Mouse (Mus musculus): ENCODE data around the gene Gtpbp3.

The Gtpbp3 gene

DNA sequence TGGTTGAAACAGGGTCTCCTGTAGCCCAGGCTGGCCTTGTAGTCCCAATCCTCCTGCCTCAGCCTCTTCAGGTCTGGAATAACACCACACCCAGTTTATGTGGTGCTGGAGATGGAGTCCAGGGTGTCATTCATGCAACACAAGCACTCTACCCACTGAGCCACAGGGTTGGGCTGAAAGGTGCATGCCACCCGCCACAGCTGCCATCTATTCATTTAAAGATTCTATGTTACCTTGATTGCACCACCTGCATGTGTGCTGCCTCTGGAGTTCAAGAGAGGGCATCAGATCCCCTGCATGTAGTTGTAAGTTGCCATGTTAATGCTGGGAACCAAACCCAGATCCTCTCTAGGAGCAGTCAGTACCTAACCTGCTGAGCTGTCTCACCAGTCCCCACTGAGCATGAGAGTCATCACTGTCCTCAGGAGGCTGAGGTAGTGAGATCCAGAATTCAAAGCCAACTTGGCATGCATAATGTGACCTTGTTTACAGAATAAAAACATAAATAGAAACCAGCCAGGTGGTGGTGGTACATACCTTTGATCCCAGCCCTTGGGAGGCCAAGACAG, 9.3 kb downstream of the Gtpbp3 start:
- DNase-seq (ENCODE audit: low read depth, low spot score) = no peak

DNA sequence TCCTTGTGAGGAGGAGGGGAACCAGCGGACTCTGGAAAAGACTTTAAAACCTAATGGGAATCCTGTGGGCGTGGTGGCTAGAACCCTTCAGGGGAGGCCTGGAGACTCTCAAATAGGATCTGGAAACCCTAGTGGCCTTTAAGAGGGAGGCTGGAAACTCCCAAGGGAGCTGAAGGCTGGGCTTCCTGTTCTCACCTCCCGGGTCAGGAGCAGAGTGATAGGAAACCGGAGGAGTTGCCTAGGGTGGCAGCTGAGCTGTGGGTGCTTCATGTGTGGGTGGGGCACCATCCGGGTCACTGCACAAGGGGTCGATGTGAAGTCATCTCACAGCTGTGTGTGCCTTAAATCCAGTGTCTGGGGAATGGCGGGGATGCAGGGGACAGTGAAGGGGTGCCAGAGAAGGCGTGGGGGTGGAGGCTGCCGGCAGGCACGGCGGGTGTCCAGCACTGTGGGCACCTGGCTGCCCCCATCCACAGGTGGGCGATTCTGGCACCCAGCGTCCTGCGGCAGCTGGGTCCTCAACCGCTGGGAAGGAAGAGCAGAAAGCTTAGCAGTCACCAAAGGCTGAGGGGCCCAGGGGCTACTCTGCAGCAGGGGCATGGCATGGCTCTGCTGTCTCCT, 10.1 kb downstream of the Gtpbp3 start:
- no peak for DNase-seq (ENCODE audit: low read depth, low spot score)

DNA sequence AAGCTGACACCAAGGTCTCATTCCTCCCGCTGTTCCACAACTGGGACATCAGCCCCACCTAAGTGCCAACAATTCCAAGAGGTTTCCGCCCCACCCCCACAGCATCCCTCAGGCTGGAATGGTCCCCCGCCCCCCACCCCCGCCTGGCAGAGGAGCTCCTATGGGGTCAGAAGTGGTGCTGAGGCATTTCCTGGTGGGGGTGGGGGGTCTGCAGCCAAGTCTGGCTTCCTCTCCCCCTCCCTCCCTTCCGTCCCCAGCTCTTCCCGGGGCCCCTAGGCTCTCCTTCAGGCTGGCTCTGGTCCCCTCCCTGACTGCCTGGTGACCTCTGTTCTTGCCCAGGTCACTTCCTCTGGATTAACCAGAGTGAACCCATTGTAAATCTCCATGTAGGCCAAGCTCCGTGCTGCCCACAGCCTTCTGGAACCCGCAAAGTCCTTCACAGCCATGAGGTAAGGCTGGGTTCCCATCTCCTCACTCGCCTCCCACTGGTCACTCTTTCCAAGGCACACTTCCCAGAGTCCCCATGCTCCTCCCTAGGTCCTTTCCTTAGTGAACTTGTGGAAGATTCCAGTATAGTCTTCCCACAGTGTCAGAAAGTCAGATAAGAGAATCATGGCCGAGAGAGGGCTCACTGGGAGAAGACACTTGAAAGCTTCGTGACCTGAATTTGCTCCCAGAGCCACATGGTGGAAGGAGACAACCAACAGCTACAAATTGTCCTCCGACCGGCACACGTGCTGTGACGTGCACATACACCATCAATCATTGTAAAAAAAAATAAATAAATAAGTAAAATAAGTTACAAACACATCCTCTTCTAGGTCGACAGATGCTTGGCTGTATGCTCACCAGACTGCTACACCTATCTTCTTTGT, 11.2 kb downstream of the Gtpbp3 start:
- no peak for DNase-seq (ENCODE audit: low read depth, low spot score)

DNA sequence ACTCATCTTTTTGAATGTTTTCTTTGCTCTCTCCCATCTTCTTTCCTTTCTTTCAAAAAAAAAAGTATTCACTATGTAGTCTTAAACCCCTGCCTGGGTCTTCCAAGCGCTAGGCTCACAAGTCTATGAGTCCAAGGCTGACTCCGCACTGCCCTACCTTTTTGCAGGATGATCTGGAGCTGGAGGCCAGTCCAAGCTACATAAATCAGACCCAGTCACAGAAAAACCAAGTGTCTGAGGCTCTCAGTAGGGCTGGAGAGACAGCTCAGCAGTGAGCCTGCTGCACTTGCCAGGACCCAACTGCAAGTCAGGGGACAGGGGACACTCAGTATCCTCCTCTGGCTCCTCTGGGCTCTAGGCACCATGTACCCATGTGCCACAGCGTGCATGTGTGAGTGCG, 16.4 kb downstream of the Gtpbp3 start:
- no peak for DNase-seq (ENCODE audit: low read depth, low spot score)

DNA sequence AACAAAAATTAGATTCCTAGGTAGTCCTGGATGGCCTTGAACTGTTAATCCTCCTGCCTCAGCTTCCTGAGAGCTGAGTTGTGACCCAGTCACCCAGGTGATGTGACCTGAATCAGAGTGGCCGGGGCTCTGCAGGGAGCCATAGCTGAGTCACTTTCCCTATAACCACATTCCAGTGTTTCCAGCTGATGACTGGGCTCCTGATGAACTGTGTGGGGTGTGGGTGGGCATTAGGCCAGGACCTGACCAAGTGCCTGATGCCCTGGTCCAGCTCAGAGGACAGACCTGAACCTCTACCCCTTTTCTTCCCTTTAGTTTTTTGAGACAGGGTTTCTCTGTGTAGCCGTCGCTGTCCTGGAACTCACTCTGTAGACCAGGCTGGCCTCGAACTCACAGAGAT, 17.4 kb downstream of the Gtpbp3 start:
- DNase-seq (ENCODE audit: low read depth, low spot score) = no peak

DNA sequence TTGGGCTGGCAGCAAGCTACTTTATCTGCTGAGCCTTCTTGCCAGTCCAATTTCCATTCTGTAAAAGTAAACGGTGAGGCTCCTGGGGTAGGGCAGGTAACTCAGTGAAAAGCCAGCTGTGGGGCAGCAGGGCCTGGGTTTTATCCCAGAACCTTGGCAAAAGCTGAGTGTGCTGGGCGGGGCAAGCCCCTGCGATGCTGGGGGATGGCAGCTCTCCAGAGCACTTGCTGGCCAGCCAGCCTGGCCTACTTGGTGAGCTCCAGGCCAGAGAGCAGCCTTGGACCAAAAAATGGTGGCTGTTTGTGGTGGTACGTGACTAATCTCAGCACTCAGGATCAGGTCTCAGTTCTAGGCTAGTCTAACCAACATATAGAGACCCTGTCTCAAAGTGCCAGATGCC, 18.1 kb downstream of the Gtpbp3 start:
- no peak for DNase-seq (ENCODE audit: low read depth, low spot score)

DNA sequence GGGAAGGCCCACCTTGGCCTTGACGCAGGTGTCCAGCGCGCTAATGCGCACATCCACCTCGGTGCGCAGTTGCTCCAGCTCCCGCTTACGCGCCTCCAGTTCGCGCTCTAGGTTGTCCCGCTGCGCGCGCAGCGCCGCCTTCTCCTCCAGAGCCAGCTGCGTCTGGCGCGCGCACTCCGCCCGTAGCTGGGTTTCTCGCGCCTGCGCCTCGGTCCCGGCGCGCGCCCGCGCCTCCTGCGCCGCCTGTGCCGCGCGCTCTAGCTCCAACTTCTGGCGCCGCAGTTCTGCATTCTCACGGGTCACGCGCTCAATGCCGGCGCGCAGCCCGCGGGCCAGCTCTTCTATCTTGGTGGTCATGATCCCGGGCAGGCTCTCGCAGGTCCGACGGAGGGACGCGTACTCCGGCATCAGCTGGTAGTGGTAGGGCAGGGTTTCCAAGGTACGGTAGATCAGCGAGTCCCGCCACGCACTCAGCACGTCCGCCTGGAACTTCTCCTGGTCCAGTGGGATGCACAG, 19.7 kb downstream of the Gtpbp3 start:
- DNase-seq (ENCODE audit: low read depth, low spot score) = peak; percentile 68

DNA sequence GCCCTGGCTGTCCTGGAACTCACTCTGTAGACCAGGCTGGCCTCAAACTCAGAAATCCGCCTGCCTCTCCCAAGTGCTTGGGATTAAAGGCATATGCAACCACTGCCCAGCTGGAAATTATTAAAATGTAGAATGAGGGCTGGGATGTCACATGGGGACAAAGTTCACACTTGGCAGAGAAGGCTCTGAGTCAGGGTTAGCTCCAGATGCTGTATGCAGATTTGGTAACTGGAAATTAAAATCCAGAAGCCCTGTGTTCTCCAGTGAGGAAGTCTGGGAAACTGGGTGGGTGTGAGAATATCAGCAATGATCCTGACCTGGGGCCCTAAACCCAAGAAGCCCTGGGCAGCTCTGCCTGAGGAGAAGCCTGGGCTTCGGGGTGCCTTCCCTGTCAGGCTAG, 21.4 kb downstream of the Gtpbp3 start:
- DNase-seq (ENCODE audit: low read depth, low spot score) = no peak

DNA sequence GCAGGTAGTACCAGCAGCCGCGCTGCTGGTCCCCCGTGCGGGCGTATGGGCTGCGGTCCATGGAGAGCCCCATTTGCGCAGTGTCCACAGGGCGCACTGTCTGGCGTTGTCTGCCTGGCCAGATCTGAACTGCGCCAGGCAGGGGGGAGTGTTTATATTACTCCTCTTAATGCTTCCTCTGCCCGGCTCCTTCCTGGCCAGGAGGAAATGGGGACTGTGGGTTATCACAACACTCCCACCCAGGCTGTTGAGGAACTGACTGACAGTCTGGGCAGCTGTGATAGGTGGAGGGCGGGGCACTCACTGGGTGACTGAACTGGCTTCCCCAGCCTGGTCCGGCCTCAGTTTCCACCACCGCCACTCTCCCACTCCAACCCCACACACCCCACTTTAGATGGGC, 23.7 kb downstream of the Gtpbp3 start, which contains the start of gene Plvap:
TSS of gene Plvap (minus strand) at position 109 of the 400 bp plus-strand sequence.
- DNase-seq (ENCODE audit: low read depth, low spot score) = no peak

DNA sequence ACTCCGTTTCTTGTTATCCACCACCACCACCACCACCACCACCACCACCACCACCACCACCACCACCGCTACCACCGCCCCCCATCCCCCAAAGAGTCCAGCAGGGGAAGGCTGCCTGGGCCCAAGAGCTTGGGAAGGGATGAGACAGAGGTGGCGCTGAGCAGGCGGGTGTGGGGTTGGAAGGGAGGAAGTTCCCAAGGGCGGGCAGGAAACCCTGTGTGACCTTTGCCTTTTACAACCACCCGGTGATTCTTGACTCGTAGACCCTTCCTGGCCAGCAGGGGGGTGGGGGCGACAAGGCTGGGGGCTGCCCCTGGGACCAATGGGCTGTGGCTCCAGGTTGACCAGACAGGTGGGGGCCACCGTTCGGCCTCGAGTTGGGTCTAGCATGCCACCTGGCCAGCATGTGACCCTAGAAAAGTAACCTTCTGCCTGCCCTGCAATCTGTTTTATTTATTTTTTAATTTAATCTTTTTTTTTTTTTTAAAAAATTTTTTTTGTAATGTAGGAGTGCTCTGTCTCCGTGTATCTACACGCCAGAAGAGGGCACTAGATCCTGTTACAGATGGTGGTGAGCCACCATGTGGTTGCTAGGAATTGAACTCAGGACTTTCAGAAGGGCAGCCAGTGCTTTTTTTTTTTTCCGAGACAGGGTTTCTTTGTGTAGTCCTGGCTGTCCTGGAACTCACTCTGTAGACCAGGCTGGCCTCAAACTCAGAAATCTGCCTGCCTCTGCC, 25.3 kb downstream of the Gtpbp3 start:
- DNase-seq (ENCODE audit: low read depth, low spot score) = no peak

DNA sequence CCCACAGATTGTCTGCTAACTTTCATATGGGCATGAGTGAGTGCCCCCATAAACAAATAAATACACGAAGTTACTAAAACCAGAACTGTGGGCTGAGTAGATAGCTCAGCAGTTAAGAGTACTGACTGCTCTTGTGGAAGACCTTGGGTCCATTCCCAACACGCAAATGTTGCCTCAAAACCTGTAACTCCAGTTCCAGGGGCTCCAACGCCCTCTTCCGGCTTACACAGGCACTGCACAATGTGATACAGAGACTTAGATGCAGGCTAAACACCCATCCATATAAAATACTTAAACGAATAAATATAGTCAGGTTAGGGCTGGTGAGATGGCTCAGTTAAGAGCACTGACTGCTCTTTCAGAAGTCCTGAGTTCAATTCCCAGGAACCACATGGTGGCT, 27.1 kb downstream of the Gtpbp3 start:
- no peak for DNase-seq (ENCODE audit: low read depth, low spot score)

DNA sequence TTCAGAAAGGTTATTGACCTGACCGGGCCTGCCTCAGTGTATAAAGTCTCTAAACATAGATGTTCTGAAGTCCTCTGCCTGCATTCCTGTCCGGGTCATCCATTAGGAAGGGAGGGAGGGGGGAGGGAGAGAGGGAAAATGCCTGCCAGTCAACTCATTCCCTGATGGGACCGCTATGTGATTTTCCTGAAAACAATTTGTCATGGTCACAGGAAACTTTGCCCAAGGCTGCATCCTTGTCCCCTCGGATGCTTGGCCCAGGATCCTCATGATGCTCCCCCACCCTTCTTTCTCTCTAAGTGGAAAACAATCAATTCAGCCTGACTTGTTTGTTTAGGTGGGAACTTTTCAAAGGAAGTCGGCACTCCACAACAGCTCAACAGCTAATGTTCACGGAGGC, 28.9 kb downstream of the Gtpbp3 start:
- no peak for DNase-seq (ENCODE audit: low read depth, low spot score)

DNA sequence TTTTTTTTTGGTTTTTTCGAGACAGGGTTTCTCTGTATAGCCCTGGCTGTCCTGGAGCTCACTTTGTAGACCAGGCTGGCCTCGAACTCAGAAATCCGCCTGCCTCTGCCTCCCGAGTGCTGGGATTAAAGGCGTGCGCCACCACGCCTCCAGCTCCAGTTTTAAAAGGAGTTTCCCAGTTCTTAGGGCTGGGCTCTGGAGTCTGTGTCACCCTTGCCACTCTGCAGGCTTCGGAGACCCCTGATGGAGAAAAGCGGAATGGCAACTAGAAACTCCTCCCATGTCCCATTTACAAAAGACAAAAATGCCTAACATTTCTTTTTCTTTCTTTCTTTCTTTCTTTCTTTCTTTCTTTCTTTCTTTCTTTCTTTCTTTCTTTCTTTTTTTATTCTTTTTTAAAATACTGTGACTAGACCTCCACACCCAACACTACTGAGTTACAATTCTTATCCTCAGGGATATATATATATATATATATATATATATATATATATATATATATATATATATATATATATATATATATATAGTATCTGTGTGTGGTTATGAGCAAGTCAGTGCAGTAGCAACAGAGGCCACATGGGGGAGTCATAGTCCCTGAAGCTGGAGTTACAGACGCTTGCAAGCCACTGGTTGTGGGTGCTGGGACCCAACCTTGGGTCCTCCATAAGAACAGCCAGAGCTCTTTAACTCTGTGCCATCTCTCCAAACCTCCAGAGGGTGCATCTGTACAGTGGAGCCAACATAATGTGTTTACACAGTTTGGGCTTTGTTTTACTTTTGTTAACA, 31.3 kb downstream of the Gtpbp3 start:
- peak; percentile 56 for DNase-seq (ENCODE audit: low read depth, low spot score)

DNA sequence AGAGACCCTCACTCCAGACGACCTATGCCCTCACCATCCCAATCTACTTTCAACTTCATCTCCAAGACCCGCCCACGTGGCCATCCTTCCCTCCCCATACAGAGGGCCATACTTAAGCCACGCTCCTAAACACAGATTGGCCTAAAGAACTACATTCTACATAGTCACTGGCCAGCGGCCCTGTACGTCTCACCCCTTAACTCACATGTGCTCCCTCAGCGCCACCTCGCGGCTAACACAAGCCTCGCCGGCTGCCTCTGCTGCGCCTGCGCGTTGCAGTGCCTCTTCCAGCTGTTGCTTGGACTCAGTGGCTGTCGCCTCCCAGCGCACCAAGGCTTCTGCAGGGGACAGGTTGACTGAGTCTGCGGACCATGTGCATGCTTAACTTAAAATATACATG, 33.7 kb downstream of the Gtpbp3 start:
- peak; percentile 87 for DNase-seq (ENCODE audit: low read depth, low spot score)

DNA sequence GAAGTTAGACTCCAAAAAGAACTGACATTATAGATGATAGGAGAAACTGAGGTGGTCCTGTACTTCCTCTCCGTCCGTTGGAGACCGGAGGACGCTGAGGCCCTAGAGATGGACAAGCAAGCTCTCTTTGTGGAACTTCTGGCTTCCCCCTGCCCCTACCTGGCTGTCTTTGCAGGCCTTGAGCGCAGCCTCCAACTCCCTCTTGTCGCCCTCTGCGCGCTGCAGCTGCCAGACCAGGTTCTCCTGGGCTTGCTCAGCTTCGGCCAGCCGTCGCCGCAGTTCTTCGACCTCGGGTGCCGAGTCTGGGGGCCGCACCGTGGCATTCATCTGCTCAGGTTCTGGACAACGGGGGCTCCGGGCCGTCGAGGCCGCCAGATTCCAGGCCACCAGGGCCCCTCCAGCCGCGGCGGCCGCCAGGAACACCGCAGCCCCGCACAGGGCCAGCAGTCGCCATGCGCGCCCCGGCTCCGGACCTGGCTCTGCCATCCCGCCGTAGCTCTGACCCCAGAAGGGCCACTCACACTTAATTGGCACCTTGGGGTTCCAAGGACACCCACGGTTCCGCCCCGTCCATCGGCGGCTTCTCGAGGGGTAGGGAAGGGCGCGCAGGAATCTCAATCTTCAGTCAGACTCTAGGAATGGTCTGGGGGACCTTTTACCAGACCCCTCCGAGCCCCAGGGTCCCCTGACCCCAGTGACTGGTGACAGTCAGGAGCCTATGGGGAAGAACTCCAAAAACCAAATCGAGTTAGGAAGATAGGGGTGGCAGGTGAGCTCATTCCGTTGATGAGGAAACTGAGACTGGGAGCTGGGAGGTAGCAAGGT, 37.5 kb downstream of the Gtpbp3 start, which contains the start of gene Ccdc194:
TSS of gene Ccdc194 (minus strand) at position 486 of the 825 bp plus-strand sequence.
- DNase-seq (ENCODE audit: low read depth, low spot score) = no peak

DNA sequence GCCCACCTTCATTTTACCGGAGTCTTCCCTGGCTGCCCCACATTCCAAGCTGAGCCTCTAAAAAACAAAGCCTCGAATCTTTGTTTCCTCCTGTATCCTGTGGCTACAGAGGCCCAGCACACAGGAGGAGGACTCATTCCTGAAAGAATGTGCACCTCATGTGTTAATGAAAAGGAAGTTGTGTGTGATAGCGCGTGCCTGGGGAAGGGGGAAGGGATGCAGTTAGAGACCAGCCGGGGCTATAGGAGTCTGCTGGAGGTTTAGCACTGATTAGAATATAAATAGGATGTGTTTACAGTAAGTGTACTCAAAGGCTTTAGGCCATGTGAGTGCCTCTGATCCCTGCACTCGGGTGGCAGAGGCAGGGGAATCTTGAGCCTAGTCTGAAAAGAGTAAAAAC, 38.4 kb downstream of the Gtpbp3 start:
- DNase-seq (ENCODE audit: low read depth, low spot score) = no peak

DNA sequence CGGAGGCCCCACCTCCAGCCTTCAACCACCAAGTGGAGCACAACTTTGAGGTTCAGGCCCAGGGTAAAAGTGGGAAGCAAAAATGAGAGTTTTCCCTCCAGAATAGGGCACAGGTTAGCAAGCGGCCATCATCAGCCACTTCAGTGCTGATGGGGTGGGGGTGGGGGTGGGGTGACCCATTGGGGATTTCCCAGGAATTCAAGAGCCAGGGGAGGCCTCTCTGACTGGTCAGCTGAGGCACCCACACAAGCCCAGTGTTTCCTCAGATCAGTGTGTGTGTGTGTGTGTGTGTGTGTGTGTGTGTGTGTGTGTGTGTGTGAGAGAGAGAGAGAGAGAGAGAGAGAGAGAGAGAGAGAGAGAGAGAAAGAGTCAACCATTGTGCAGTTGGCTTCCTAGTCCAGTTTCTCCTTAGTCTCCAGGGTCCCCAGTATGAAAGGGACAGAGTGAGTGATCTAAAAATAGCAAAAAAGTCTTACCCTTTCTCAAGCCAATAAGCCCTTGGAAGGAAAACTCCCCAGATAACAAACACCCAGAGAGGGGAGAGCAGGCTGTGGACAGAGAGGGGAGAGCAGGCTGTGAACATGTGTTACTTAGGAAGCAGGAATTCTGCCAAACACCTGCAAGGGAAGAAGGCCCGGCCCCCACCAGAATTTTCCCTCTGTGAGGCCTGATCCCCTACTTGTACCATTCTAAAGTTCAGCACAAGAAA, 39.4 kb downstream of the Gtpbp3 start:
- no peak for DNase-seq (ENCODE audit: low read depth, low spot score)

DNA sequence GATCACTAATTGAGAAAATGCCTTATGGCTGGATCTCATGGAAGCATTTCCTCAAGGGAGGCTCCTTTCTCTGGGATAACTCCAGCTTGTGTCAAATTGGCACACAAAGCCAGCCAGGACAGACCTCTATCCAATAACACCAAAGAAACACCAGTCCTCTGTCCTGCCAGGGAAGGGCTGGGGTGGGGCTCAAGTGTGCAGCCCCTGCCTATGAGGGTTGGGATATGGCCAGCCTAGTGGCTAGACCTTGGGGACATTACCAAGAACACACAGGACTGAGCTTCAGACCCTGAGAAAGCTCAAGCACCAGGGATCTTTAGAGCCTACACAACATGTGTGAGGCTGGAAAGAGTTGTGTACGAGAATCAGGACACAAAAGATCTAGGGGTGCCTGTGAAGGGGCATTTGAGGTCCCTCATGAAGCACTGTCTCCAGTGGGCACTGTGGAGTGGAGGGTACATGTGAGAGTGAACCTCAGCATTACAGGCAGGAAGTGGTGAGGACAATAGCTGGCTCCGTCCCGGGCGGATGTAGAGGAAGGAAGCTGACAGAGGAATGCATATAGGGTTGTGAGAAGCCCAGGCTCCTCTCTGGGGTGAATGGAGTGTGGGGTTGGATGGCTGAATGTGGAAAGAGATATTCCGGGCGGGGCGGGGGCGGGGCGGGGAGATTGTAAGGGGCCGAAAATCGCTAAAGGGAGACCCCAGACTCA, 40.6 kb downstream of the Gtpbp3 start:
- no peak for DNase-seq (ENCODE audit: low read depth, low spot score)
